Mouse (Mus musculus) spleen, adult 2 months (tissue): Measurements from ENCODE around the gene Thrap3. TPM values are rescaled to one million over a fixed set of nuclear protein-coding genes. Genes with fewer than 3 reads are reported as not detected.

Experiments used
- DNase-seq, 2 experiments: peaks; one replicate each; pipeline versions ENCODE4 v3.0.0 to v3.0.0-alpha.2; 2012 to 2021; ENCODE audit warnings: low spot score in 2 of 2, low read depth in 1 of 2
- H3K27ac ChIP-seq: fragments of 200-500 bp; 2 replicates; pipeline ENCODE4 v1.5.1; 2012; ENCODE audit warnings: low read length, inconsistent platforms; ENCODE audit not compliant: insufficient read depth
- H3K27me3 ChIP-seq: fragments of 200-500 bp; 2 replicates; pipeline ENCODE4 v1.6.1; 2012; ENCODE audit warnings: mild to moderate bottlenecking, moderate library complexity, low read length, inconsistent platforms; ENCODE audit not compliant: control insufficient read depth, insufficient read depth
- H3K36me3 ChIP-seq: fragments of 200-500 bp; 2 replicates; pipeline ENCODE4 v1.6.1; 2012; ENCODE audit warnings: mild to moderate bottlenecking, low read length, inconsistent platforms; ENCODE audit not compliant: control insufficient read depth, insufficient read depth
- H3K4me1 ChIP-seq: fragments of 200-500 bp; 2 replicates; pipeline ENCODE4 v1.6.1; 2011; ENCODE audit warnings: inconsistent platforms; ENCODE audit not compliant: control insufficient read depth, insufficient read depth, insufficient read length
- H3K4me3 ChIP-seq: fragments of 200-500 bp; 2 replicates; pipeline ENCODE4 v1.5.1; 2011; ENCODE audit warnings: mild to moderate bottlenecking, inconsistent platforms; ENCODE audit not compliant: insufficient read depth, insufficient read length; ENCODE audit errors: extremely low read depth
- CTCF ChIP-seq: fragments of 200-500 bp; IDR thresholded peaks from 2 replicates; pipeline ENCODE4 v1.5.1; 2011; ENCODE audit warnings: mild to moderate bottlenecking, inconsistent platforms; ENCODE audit not compliant: insufficient read depth, insufficient read length, insufficient replicate concordance; ENCODE audit errors: extremely low read depth
- POLR2A ChIP-seq: fragments of 200-500 bp; IDR thresholded peaks from 2 replicates; pipeline ENCODE4 v1.6.1; 2011; ENCODE audit warnings: low read depth, low read length, inconsistent platforms
- WGBS: fragments of 180-500 bp; shearing (Covaris S2); methylation state at CpG from one replicate; pipeline ENCODE4 v1.1.7; 2018; 5-methylcytosine and 5-hydroxymethylcytosine counted together
- polyA plus RNA-seq: library from polyadenylated mRNA; depleted of rRNA; stranded (reverse); fragments of >200 nt; gene quantifications from 2 replicates; pipeline ENCODE4 v1.2.3, GENCODE M21; 2012

The Thrap3 gene
- polyA plus RNA-seq, 1 experiment = 53.0 TPM

GRCm38 (mm10) chr4:126201514-126202302 is 852 bp downstream of the Thrap3 start:
- under 1% methylated on average over 28 of the region's 28 CpGs for WGBS
- peaks cover 26% of the 10 kb centered on the region for H3K4me1 ChIP-seq

GRCm38 (mm10) chr4:126200656-126201055 is 1.9 kb downstream of the Thrap3 start:
- Histone ChIP-seq H3K4me1 (peaks cover 26% of the 10 kb centered on the region), H3K27me3 (no peaks in the 10 kb centered on the region), H3K36me3 (peaks cover 4% of the 10 kb centered on the region; the same call in 1 of the 2 replicates), H3K27ac (peak overlapping the region; percentile 17; the same call in 1 of the 2 replicates), H3K4me3 (no peak overlapping the region)
- TF ChIP-seq CTCF (no peak), POLR2A (no peak)
- WGBS = 22% methylated on average over 2 of the region's 2 CpGs
- DNase-seq = no peak

More at GRCm38 (mm10) chr4:126201514-126202302, 852 bp downstream of the Thrap3 start:
- Histone ChIP-seq H3K4me3 (peak overlapping the region; percentile 94), H3K36me3 (peaks cover 2% of the 10 kb centered on the region; the same call in 1 of the 2 replicates), H3K27ac (peak overlapping the region; percentile 99), H3K27me3 (no peaks in the 10 kb centered on the region)
- TF ChIP-seq CTCF (no peak), POLR2A (no peak)
- peak; percentile 20 to 53 for DNase-seq

- 32% methylated on average over 1 of the region's 1 CpGs for WGBS
Observed at GRCm38 (mm10) chr4:126200036-126200435, 2.5 kb downstream of the Thrap3 start.

DNA sequence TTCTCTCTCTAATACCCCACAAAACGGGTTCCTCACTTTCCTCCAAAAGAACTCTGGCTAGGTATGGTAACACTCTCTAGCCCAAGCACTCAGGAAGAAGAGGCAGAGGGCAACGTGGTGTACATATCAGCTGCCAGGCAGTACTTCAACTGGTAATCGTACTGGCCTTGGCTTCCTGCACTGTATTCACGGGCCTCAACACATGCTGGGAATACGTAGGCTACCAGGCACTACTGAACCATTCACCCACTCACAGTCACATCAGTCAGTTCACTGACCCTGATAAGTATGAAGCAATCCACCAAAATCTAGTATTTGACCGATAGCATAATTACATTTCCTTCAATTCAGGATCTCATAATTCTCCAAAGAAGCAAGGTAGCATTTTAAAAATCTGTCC is 3.0 kb downstream of the Thrap3 start:
- Histone ChIP-seq H3K4me1 (peaks cover 23% of the 10 kb centered on the region), H3K27me3 (no peaks in the 10 kb centered on the region), H3K27ac (no peak overlapping the region), H3K36me3 (peaks cover 6% of the 10 kb centered on the region), H3K4me3 (no peak overlapping the region)
- no peak for DNase-seq
- 38% methylated on average over 6 of the region's 6 CpGs for WGBS
- TF ChIP-seq CTCF (no peak), POLR2A (no peak)

More at GRCm38 (mm10) chr4:126200036-126200435, 2.5 kb downstream of the Thrap3 start:
- Histone ChIP-seq H3K4me1 (peaks cover 26% of the 10 kb centered on the region), H3K27me3 (no peaks in the 10 kb centered on the region), H3K4me3 (no peak overlapping the region), H3K27ac (no peak overlapping the region), H3K36me3 (peaks cover 4% of the 10 kb centered on the region)
- DNase-seq = no peak
- TF ChIP-seq CTCF (no peak), POLR2A (no peak)

DNA sequence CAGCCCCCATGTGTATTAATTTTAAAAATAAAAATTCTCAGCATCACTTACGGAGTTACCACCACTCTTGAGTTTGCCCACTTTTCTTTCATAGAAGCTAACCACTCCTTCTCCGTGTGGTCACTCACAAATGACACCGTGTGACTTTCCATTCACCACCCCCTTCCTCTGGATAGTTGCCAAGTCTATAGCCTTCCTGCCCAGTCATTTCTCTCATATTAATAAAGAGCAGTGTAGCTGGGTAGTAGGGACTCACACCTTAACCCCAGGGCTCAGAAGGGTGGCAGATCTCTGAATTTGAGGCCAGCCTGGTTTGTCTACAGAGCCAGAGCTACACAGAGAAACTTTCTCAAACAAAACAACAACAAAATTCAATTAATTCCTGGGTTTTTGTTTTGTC is 5.1 kb downstream of the Thrap3 start:
- H3K4me3 ChIP-seq = no peak overlapping the region
- no peak for DNase-seq
- peaks cover 15% of the 10 kb centered on the region for H3K36me3 ChIP-seq
- 62% methylated on average over 3 of the region's 3 CpGs for WGBS
- TF ChIP-seq POLR2A = no peak
- no peak for TF ChIP-seq CTCF
- peaks cover 10% of the 10 kb centered on the region for H3K4me1 ChIP-seq
- no peak overlapping the region for H3K27ac ChIP-seq
- no peaks in the 10 kb centered on the region for H3K27me3 ChIP-seq

DNA sequence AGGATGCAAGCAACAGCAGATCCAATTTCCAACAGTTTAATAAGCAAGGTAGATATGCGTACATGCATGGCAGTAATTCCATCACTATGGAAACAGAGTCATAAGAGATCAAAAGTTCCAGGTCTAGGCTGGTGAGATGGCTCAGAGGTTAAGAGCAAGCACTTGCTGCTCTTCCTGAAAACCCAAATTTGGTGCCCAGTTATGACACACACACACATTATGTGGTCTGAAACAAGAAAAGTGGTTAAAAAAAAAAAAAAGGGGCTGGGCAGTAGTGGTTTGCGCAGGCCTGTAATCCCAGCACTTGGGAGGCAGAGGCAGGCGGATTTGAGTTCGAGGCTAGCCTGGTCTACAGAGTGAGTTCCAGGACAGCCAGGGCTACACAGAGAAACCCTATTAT is 7.6 kb downstream of the Thrap3 start:
- no peak for TF ChIP-seq CTCF
- no peak for TF ChIP-seq POLR2A
- H3K36me3 ChIP-seq = peaks cover 20% of the 10 kb centered on the region
- DNase-seq = no peak
- 83% methylated on average over 4 of the region's 4 CpGs for WGBS
- no peaks in the 10 kb centered on the region for H3K27me3 ChIP-seq
- no peak overlapping the region for H3K27ac ChIP-seq
- peaks cover 5% of the 10 kb centered on the region; the same call in 1 of the 2 replicates for H3K4me1 ChIP-seq
- H3K4me3 ChIP-seq = no peak overlapping the region

DNA sequence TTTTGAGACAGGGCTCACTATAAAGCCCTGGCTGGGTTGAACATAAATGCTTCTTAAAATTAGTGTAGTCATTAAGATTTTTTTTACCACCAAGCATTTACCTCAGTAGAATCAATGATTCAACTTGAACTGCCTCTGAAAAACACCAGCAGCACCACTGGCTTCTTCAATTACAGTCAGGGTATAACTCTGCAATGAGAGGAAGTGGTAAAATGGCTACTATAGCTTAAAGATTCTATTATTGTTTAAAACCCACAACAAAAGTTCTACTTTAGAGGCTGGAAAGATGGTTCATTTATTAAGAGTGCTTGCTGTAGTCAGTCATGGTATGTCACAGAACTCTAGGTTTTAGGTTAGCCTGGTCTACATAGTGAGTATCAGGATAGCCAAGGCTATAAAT is 8.3 kb downstream of the Thrap3 start:
- H3K27ac ChIP-seq = no peak overlapping the region
- H3K27me3 ChIP-seq = no peaks in the 10 kb centered on the region
- H3K4me3 ChIP-seq = no peak overlapping the region
- no peak for DNase-seq
- TF ChIP-seq CTCF (no peak), POLR2A (no peak)
- peaks cover 22% of the 10 kb centered on the region for H3K36me3 ChIP-seq
- peaks cover 3% of the 10 kb centered on the region; the same call in 1 of the 2 replicates for H3K4me1 ChIP-seq
